Mouse (Mus musculus) stomach, postnatal 0 days (tissue): ENCODE measurements around the gene Gm28230. TPM values are rescaled to one million over a fixed set of nuclear protein-coding genes. Genes with fewer than 3 reads are reported as not detected.

ENCODE experiments used
- ATAC-seq: fragments of 200-750 bp; cut with Nextera tagmentation; 2 replicates; pipeline ENCODE4 v1.8.0; 2017; ENCODE audit not compliant: low FRiP score, low TSS enrichment
- DNase-seq: peaks from one replicate; pipeline ENCODE4 v3.0.0-alpha.2; 2016; ENCODE audit warnings: low spot score
- H3K27ac ChIP-seq: fragments of 300-500 bp; sonication (generic); replicated peaks from 2 replicates; pipeline ENCODE4 v1.5.1; 2014; ENCODE audit warnings: mild to moderate bottlenecking, control low read depth
- H3K27me3 ChIP-seq: fragments of 300-500 bp; sonication (generic); 2 replicates; pipeline ENCODE4 v1.6.1; 2014; ENCODE audit warnings: low read length; ENCODE audit not compliant: control insufficient read depth, insufficient read depth
- H3K36me3 ChIP-seq: fragments of 300-500 bp; sonication (generic); 2 replicates; pipeline ENCODE4 v1.6.1; 2014; ENCODE audit warnings: low read length, mixed read lengths; ENCODE audit not compliant: control insufficient read depth, insufficient read depth
- H3K4me1 ChIP-seq: fragments of 300-500 bp; sonication (generic); replicated peaks from 2 replicates; pipeline ENCODE4 v1.6.1; 2014; ENCODE audit warnings: antibody characterized with exemption; ENCODE audit not compliant: control insufficient read depth, insufficient read depth
- H3K4me2 ChIP-seq: fragments of 300-500 bp; sonication (generic); replicated peaks from 2 replicates; pipeline ENCODE4 v1.6.1; 2014; ENCODE audit warnings: low read depth, mild to moderate bottlenecking, control low read depth, moderate library complexity
- H3K4me3 ChIP-seq: fragments of 300-500 bp; sonication (generic); 2 replicates; pipeline ENCODE4 v1.5.1; 2014; ENCODE audit warnings: low read depth, low read length, control low read depth
- H3K9ac ChIP-seq: fragments of 300-500 bp; sonication (generic); 2 replicates; pipeline ENCODE4 v1.6.1; 2014; ENCODE audit warnings: mild to moderate bottlenecking, low read length, control low read depth, mixed read lengths
- H3K9me3 ChIP-seq: fragments of 300-500 bp; sonication (generic); 2 replicates; pipeline ENCODE4 v1.6.1; 2016; ENCODE audit warnings: low read length; ENCODE audit not compliant: control insufficient read depth
- CTCF ChIP-seq: IDR thresholded peaks from 2 replicates; pipeline ENCODE4 v1.5.1; 2016; ENCODE audit warnings: antibody characterized with exemption, low read depth, mild to moderate bottlenecking, moderate library complexity
- EP300 ChIP-seq: optimal IDR thresholded peaks from 2 replicates; pipeline ENCODE3; 2016; ENCODE audit warnings: antibody characterized with exemption
- WGBS: fragments of 180-500 bp; shearing (Covaris S2); extraction: QIAGEN DNeasy Blood & Tissue Kit; methylation state at CpG from one replicate; pipeline ENCODE4 v1.1.7; 2014; 5-methylcytosine and 5-hydroxymethylcytosine counted together
- polyA plus RNA-seq: library from polyadenylated mRNA; unstranded; fragments of >200 nt; fragmentation: Nextera tagmentation; extraction: Ambion mirVana; gene quantifications from 2 replicates; pipeline ENCODE4 v1.2.1, GENCODE M21; 2015

Gm28230 gene
- polyA plus RNA-seq, 1 experiment from 2014 or later: not detected

GRCm38 (mm10) chr2:74746298-74746921, 19.9 kb downstream of the Gm28230 start:
- peaks cover 44% of the 10 kb centered on the region for H3K27me3 ChIP-seq
- DNase-seq (no peak), ATAC-seq (no peak)
- no peak overlapping the region for H3K27ac ChIP-seq
- TF ChIP-seq CTCF: no peak
- no peak overlapping the region for H3K4me2 ChIP-seq
- H3K9ac ChIP-seq: no peak overlapping the region
- H3K4me1 ChIP-seq: no peaks in the 10 kb centered on the region; the same call in 1 of the 2 replicates
- H3K9me3 ChIP-seq: no peaks in the 10 kb centered on the region
- 0 out of 2 replicates have a peak overlapping the region, but pooled peaks have one; percentile 10 for H3K4me3 ChIP-seq
- 6% methylated on average over 55 of the region's 58 CpGs for WGBS
- H3K36me3 ChIP-seq: no peaks in the 10 kb centered on the region

GRCm38 (mm10) chr2:74747006-74747405, 20.5 kb downstream of the Gm28230 start:
- Histone ChIP-seq H3K9me3 (no peaks in the 10 kb centered on the region), H3K27ac (no peak overlapping the region), H3K4me3 (0 out of 2 replicates have a peak overlapping the region, but pooled peaks have one; percentile 10), H3K4me1 (no peaks in the 10 kb centered on the region; the same call in 1 of the 2 replicates), H3K4me2 (no peak overlapping the region), H3K27me3 (peaks cover 50% of the 10 kb centered on the region), H3K9ac (no peak overlapping the region), H3K36me3 (no peaks in the 10 kb centered on the region)
- 10% methylated on average over 24 of the region's 24 CpGs for WGBS
- TF ChIP-seq EP300 (no peak), CTCF (no peak)
- ATAC-seq: 0 out of 2 replicates have a peak, but pooled peaks have one; percentile 26
- DNase-seq: no peak

GRCm38 (mm10) chr2:74747661-74748141, 21.2 kb downstream of the Gm28230 start:
- DNase-seq (no peak), ATAC-seq (no peak)
- Histone ChIP-seq H3K4me3 (no peak overlapping the region), H3K4me1 (no peaks in the 10 kb centered on the region; the same call in 1 of the 2 replicates), H3K4me2 (no peak overlapping the region), H3K9ac (no peak overlapping the region), H3K36me3 (no peaks in the 10 kb centered on the region), H3K27ac (no peak overlapping the region), H3K9me3 (no peaks in the 10 kb centered on the region), H3K27me3 (peaks cover 54% of the 10 kb centered on the region)
- TF ChIP-seq CTCF (no peak), EP300 (no peak)
- WGBS: 18% methylated on average over 11 of the region's 11 CpGs

GRCm38 (mm10) chr2:74748436-74748995, 22.0 kb downstream of the Gm28230 start:
- H3K27ac ChIP-seq: no peak overlapping the region
- WGBS: 22% methylated on average over 9 of the region's 9 CpGs
- H3K4me2 ChIP-seq: no peak overlapping the region
- no peak overlapping the region for H3K4me3 ChIP-seq
- H3K9me3 ChIP-seq: no peaks in the 10 kb centered on the region
- H3K27me3 ChIP-seq: peaks cover 58% of the 10 kb centered on the region
- H3K9ac ChIP-seq: no peak overlapping the region
- no peaks in the 10 kb centered on the region for H3K36me3 ChIP-seq
- no peaks in the 10 kb centered on the region; the same call in 1 of the 2 replicates for H3K4me1 ChIP-seq
- DNase-seq (no peak), ATAC-seq (no peak)
- no peak for TF ChIP-seq EP300
- no peak for TF ChIP-seq CTCF

GRCm38 (mm10) chr2:74749337-74750121, 23.0 kb downstream of the Gm28230 start:
- H3K36me3 ChIP-seq: no peaks in the 10 kb centered on the region
- TF ChIP-seq EP300 (no peak), CTCF (no peak)
- peak overlapping the region; percentile 20 for H3K4me3 ChIP-seq
- peaks cover 54% of the 10 kb centered on the region for H3K27me3 ChIP-seq
- H3K9ac ChIP-seq: no peak overlapping the region
- peak overlapping the region; percentile 39 for H3K4me2 ChIP-seq
- no peaks in the 10 kb centered on the region for H3K9me3 ChIP-seq
- 2% methylated on average over 47 of the region's 47 CpGs for WGBS
- ATAC-seq (0 out of 2 replicates have a peak, but pooled peaks have one; percentile 23), DNase-seq (no peak)
- H3K4me1 ChIP-seq: no peaks in the 10 kb centered on the region; the same call in 1 of the 2 replicates
- H3K27ac ChIP-seq: no peak overlapping the region
